Mouse (Mus musculus): ENCODE results near the gene Myl6b.

- no peak for TF ChIP-seq CTCF (IDR thresholded peaks at IDR 0.05; ENCODE audit: low read depth, low read length)
- TF ChIP-seq GATA1 (IDR thresholded peaks at IDR 0.05; ENCODE audit: borderline replicate concordance, low read length) = no peak
- TF ChIP-seq POLR2AphosphoS5 (IDR thresholded peaks at IDR 0.05; ENCODE audit: insufficient replicate concordance, low read depth, low read length) = no peak
- no peak for TF ChIP-seq TAL1 (conservative IDR thresholded peaks at IDR 0.05; ENCODE audit: low read depth, low read length)
- no peak for TF ChIP-seq GATA2 (IDR thresholded peaks at IDR 0.05; ENCODE audit: borderline replicate concordance, low read depth, low read length)
These were observed 48.3 kb upstream of the Myl6b start for GRCm38 (mm10) chr10:128546787-128547186.
